Mouse (Mus musculus) embryo, embryonic 10 days (tissue): ENCODE measurements at regions not wholly inside any gene's neighbourhood (a gene's known extent, or its start where the extent isn't known, plus 50 kb on each side); places are given as distances from the start of the nearest gene placed in this dataset.
A peak's percentile ranks its signal among the peaks of the same experiment; 100 is the strongest.
"Not testable (repeated sequence)": the region's sequence is repeated elsewhere in the genome, so short reads cannot be mapped to it uniquely, and the experiment has no call there.

ENCODE experiments used
- DNase-seq: peaks from one replicate; pipeline ENCODE4 v3.0.0-alpha.2; 2015; ENCODE audit warnings: low spot score

GRCm38 (mm10) chr1:107677404-107677803 is 87.6 kb downstream of the Serpinb8 start:
- no peak for DNase-seq

- peak; percentile 6 for DNase-seq
Observed at GRCm38 (mm10) chr1:107696858-107697257, 107.1 kb downstream of the Serpinb8 start.

DNA sequence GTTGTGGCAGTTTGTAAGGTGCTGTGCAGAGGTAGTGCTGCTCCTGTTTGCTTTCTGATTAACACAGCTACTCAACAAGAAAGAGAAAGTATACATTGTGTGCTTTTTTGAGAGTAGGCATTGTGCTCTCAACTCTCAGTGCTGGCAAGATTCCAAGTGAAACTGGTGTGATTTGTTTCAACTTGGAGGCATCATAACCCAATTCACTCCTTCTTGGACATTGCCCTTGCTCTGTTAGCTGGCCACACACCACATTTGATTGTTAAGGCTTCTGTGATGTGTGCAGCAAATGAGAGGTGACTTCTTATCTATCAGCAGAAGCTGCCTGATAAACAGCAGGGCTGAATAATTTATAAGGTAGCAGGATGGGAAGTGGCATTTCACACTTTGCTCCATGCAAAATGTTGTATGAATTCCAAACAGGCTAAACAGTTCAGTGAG is 116.3 kb downstream of the Serpinb8 start:
- DNase-seq = no peak

DNA sequence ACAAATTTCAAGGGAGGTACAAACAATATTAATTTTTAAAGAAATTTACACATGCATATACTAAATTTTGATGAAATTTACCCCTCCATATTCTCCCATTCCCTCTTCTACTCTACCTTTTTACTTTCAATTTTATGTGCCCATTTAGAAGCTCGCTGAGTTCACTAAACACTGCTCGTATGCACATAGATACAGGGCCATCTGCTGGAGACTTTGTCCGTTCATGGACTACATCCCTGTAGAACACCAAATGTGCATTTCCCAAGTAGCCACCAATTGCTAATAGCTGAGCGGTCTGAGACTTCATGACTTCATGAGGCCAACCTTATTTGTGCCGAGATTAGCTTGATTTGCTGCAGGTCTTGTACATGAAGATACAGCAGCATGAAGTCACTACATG is 118.8 kb downstream of the Serpinb8 start:
- DNase-seq = no peak

DNA sequence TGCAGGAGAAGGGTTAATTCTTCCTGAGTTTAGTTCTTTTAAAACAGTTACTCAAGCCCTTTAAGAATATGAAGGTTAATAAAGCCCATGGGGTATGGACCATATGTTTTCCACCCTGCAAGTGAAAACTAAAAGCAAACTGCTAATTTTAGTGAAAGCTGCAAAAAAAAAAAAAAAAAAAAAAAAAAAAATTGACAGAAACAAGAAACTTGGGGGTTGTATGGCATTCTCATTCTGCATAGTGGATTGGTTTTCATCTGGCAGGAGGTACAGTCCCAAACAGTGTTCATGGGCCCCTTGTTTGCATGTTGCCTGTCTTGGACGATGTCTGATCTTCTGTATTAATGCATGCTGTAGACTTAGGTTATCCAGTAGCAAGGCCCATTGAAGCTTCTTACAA is 125.1 kb downstream of the Serpinb8 start:
- DNase-seq = no peak

DNA sequence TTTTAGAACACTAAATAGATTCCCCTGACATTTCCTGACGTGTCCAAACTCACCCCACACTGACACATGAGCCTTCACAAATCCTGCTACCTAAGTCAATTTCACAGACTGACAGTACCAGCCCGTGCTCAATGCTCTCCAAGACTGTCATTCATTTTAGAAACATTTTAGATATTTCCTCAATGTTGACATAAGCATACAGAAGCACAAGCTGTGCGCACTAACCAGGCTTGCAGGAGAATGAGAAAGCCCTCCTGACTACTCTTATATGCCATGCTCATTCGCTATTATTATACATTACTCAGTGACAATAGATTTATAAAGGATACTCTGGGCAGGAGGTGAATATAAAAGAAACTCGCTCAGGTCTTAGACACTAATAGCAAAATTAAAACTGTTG is 129.5 kb downstream of the Serpinb8 start:
- DNase-seq = no peak

GRCm38 (mm10) chr1:107728113-107728839 is 138.5 kb downstream of the Serpinb8 start:
- DNase-seq = no peak

GRCm38 (mm10) chr1:107765307-107765706 is 175.5 kb downstream of the Serpinb8 start:
- no peak for DNase-seq

DNA sequence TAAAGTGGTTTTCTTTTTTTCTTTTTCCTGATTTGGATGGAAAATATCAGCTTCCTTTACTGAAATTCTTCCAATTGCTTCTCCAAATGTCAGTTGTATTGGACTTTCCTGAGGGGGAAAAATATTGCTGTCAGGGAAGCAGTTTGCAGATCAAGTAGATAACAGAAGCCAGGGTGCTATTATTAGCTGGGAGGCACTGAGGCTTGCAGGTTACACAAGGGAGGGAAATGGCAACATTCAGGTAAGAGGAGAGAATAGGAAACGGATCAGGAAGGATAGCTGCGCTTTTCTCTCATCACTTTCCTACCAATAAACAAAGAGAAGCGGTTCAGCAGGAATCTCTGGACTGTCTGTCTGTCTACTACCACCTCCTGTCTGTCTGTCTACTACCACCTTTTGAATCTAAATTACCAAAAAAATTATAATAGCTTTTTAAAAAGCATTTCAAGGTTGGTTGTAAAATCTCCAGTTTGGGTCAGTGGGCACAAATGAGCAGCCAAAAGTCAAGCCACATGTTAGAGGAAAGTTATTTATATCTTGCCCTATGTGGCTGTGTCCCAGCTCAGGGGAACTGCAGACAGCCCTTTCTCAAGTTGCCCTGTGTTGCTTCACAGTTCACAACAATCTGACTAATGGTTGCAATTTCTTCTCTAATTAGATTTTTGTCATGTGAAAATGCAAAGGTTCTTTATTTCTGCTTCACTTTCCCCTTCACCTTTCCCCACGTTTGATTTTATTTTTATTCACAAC is 177.6 kb downstream of the Serpinb8 start:
- no peak for DNase-seq

GRCm38 (mm10) chr1:107772967-107773366 is 183.2 kb downstream of the Serpinb8 start:
- no peak for DNase-seq

- no peak for DNase-seq
Observed at GRCm38 (mm10) chr1:107783079-107783478, 193.3 kb downstream of the Serpinb8 start.

DNA sequence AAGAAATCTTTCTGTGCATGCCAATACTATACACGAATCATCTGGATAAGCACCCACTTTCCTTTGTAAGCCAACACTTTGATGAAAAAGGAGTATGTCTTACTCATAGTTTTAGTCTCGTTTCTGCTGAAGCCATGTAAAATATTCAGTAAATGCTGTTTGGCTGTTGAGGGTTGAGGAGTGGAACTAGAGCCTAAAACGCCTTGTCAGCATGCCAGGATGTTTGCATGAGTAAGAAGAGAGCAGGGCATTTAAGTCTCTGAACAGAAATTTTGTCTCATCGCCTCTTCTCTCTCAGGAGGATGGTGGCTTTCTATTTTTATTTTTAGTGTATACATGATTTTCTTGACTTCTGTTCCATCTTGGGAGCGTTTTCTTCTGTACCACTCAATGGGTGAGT is 216.0 kb downstream of the Serpinb8 start:
- DNase-seq = no peak

DNA sequence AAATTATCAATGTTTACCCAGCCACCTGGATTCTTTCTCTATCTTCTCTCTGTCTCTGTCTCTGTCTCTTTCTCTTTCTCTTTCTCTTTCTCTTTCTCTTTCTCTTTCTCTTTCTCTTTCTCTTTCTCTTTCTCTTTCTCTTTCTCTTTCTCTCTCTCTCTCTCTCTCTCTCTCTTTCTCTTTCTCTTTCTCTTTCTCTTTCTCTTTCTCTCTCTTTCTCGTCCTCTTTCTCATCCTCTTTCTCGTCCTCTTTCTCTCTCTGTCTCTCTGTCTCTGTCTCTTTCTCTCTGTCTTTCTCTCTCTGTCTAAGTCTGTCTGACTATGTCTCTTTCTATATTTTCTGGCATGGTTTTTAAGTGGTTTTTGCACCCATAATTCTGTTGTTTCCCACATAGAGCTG is 217.6 kb downstream of the Serpinb8 start:
- not testable (repeated sequence) for DNase-seq

- DNase-seq = no peak
Observed at GRCm38 (mm10) chr1:107811136-107811535, 221.3 kb downstream of the Serpinb8 start.

DNA sequence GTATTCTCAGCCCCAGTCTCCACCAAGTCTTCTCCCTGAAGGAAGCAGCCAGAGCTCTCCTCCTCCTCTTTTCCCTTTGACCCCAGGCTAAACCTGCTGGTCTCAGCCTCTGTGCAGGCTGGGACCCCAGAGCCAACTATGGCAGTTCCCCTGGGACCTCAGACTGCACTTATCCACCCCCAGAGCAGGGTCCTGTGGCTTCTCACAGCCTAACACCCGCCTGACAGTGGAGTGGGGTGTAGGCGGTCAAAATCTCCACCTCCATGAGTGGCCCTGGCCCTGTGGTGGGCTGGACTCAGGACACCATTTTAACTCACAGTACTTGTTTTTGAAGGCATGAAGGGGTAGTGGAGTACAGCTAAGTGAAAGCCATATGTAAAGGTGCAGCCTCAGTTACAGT is 222.1 kb downstream of the Serpinb8 start:
- no peak for DNase-seq

DNA sequence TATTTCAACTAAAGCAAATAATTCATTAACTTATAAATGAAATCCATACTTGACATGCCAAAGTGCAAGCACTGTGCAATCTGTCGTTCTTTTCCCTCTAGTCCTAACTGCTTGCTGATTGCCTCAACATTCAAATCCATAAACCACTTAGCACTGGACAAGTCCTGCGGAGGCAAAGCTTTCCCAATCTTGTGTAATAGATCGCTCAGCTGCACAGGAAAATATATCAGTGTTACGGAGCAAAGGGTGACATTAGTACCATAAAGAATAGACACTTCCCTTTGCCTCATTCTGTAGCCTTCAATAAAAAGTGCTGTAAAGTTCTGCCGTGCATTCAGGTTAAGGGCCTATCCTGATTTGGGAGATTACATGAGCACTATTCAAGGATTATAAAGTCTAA is 248.1 kb downstream of the Serpinb8 start:
- no peak for DNase-seq

GRCm38 (mm10) chr1:107852386-107852785 is 262.6 kb downstream of the Serpinb8 start:
- DNase-seq = no peak

DNA sequence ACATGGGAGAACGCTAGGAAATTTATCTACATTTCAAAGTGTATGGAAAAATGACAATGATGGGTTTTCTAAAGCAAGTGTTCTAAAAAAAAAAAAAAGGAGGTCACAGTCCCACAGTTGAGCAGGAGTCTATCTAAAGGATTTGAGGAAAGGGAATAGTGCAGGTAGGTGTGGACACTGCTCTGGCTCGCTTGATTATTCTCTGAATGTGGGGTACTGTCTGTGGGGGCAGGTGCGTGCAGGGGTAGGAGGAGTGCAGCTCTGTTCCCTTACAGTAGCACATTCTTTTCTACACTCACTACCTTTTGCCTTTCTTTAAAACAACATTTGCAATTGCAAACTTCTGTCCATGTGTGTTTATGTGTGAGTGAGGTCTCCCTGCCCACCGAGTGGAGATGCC is 263.2 kb downstream of the Serpinb8 start:
- DNase-seq = no peak

DNA sequence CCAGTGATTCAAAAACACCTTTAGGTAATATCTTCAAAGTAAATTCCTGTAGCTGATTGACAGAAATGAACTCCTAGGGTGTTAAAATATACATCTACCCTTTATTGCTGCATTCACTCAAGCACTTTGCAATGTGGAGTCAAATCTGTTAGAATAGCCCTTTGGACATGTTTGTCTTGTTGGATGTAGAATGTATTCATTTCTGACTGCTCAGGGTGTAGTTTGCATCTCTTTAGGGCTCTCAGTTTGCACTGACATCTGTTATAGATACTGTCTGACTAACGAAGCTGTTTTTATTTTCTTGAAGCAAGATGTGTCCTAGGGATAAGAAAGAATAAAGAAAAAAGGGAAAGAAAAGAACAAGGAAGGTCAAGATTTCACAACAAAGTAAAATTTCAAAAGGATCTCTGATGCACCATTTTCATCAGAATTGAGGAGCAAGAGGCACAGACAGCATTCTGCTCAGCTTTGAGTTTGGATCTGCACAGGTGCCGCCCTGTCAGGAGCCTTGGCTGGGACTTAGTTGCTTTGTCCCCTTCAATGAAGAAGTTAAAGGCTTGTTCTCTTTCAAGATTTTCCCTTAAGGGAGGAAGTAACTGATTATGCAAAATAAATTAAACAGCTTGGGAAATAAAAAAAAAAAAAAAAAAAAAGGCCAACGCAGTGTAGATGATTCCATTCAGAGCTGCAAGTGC is 308.1 kb downstream of the Serpinb8 start:
- no peak for DNase-seq

DNA sequence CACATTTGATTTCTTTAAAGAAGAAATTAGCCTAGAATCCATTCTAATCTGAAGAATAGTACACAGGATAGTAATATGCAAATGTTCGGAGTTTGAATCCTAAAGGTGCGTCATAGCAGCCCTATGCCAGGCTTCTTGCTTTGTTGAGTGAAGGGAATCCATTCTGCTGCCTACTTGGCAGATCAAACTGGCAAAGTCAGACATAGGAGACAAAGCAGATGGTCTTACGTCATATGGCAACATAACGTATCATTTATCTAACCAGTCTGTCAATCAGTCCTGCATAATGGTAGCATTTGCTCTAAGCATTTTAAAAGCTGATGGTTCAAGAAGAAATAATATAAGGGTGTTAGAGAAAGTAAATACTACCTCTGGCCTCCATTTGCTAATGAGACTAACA is 309.5 kb downstream of the Serpinb8 start:
- no peak for DNase-seq

DNA sequence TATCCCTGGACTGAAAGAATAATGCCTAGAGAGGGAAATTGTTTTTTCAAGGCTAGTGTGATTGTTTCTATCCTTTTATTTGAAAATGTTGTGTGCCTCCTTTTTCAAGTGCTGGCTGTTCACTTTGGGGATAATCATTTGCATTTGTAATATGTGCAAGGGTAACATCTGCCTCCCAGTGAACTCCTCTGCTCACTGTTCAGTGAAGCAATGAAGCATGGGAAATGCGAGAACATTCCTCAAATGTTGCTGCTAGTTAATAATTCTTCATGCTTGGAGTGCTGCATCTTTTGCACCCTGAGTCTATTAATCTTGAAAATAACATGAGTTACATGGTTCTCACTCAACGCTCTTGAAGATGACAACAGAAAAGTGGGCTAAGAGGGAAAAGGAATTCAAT is 310.6 kb downstream of the Serpinb8 start:
- no peak for DNase-seq

DNA sequence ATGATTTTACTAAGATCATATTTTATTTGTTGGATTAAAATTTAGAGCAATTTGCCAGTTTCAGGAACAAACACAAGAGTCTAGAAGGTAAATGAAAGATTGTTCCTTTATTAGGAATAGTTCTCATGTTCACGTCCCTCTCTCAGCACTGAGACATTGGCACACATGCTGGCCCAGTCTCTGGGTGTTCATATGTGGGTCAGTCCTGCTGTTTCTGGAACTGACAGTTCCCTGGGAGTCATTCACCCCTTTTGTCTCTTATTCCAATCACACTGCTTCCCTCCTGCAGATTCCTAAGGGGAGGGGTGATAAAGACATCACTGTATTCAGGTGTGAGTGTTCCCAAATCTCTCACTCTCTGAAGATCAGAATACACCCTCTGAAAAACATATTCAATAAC is 311.1 kb downstream of the Serpinb8 start:
- no peak for DNase-seq
